Mouse (Mus musculus): ENCODE data around the gene Gm609. TPM values are rescaled to one million over a fixed set of nuclear protein-coding genes. Genes with fewer than 3 reads are reported as not detected.
"Not testable (repeated sequence)": the region's sequence is repeated elsewhere in the genome, so short reads cannot be mapped to it uniquely, and the experiment has no call there.

Gm609 gene
- total RNA-seq (2021), result not detected

DNA sequence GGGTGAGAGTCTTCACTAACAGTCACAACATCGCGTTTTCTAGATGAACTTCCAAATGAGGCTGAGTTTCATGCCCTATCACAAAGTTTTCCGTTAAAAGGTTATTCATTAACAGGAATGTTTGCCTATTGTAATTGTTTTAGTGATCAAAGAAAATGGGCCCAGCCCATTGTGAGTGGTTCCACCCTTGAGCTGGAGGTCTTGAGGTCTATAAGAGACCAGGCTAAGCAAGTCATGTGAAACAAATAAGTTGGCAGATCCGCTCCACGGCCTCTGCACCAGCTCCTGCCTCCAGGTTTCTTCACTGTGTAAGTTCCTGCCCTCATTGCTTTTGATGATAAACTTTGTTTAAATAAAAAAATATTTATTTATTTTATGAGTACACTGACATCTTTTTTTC, at the start of gene Gm609:
TSS of gene Gm609 (minus strand) at position 43 of the 400 bp plus-strand sequence.
- no peak for DNase-seq
- intact Hi-C loops (cut with DNase I), result no loop called here

GRCm38 (mm10) chr16:45542108-45542507, 49.3 kb upstream of the Gm609 start:
- DNase-seq, result no peak
- intact Hi-C loops (cut with DNase I), result no loop called here

- intact Hi-C loops (cut with DNase I), result not testable (repeated sequence)
These were observed 45.6 kb upstream of the Gm609 start for GRCm38 (mm10) chr16:45538342-45538741.

DNA sequence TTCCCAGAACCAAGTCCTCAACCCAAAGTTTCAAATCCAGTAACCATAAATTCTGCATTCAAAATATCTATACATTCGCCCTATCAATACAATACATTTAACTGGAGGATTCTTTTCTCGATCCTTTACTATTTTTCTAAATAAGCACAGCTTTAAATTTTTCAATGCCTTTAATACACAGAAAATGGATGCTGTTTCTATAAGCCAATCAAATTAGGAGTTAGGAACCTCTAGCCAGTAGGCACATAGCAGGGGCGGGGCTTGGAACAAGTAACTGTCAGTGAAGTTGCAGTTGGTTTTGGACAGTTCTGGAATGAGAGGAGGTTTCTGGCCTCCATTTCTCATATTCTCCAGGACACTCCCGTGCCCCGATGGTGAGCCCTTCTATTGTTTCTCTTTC, 42.2 kb upstream of the Gm609 start, which contains the start of gene Slc9c1:
TSS of gene Slc9c1 (plus strand) at position 301 of the 400 bp plus-strand sequence.
- intact Hi-C loops (cut with DNase I), result no loop called here
- no peak for DNase-seq

More at GRCm38 (mm10) chr16:45538342-45538741, 45.6 kb upstream of the Gm609 start:
- DNase-seq, result not testable (repeated sequence)

- intact Hi-C loops (cut with DNase I), result no loop called here
- no peak for DNase-seq
These were observed 39.2 kb upstream of the Gm609 start, which contains the start of gene Gm17783 for GRCm38 (mm10) chr16:45531950-45532349. Gene Gm17783 (minus strand): TSS chr16:45532050.

GRCm38 (mm10) chr16:45525551-45525950, 32.8 kb upstream of the Gm609 start:
- no peak for DNase-seq
- intact Hi-C loops (cut with DNase I), result no loop called here

GRCm38 (mm10) chr16:45495326-45495725, 2.6 kb upstream of the Gm609 start:
- intact Hi-C loops (cut with DNase I), result no loop called here

DNA sequence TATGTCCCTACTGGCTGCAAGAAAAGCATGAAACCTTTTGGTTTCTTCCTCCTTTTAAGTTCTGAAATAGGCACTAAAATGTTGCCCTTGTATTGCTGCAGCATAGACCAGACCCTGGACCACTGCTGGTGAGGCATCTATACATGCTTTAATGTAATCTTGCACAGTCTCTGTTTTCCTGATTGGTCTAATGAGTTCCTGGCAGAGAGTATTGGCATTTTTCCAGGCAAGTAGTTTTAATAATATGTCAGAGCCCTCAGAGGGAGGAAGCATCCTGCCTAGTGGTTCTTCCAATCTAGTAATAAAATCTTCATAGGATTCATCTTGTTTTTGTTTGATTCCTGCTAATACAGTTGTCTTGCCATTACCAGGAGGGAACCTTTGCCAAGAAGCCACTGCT, 15.8 kb downstream of the Gm609 start:
- intact Hi-C loops (cut with DNase I), result no loop called here
- no peak for DNase-seq

More at GRCm38 (mm10) chr16:45495326-45495725, 2.6 kb upstream of the Gm609 start:
- DNase-seq, result no peak

DNA sequence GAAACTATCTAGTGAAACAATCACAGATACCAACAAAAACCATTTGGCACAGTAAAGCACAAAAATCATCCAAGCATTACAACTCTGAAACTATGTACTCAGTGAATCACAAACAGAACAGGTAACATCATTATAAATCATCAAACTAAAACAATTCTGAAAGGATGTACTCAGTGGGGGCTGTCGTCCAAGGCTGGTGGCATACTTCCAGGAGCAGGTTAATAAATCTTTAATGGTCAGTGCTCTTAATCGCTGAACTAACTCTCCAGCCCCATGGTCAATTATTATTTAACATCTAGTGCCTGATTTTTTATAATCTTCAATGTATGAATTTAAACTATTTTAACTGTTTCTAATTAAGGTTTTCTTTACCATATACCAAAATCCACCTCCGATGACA, 20.9 kb downstream of the Gm609 start:
- DNase-seq; intact Hi-C loops (cut with DNase I): not testable (repeated sequence)

DNA sequence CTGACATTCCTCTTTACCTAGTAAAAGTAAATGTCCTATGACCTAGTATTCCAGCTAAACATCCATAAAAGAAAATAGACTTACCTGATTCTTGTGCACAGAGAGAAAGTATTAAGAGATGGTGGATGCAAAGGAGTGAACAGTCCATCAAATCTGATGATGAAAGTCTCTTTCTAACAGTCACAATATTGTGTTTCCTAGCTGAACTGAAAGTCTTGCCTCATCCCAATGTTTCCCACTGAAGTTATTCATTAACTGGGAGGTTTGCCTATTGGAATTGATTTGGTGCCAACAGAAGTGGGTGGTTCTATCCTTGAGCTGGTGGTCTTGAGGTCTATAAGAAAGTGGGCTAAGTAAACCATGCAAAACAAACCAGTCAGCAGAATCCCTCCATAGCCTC, 38.0 kb downstream of the Gm609 start:
- intact Hi-C loops (cut with DNase I), result no loop called here
- DNase-seq, result no peak

- no peak for DNase-seq
- intact Hi-C loops (cut with DNase I), result no loop called here
These were observed 55.5 kb downstream of the Gm609 start for GRCm38 (mm10) chr16:45437230-45437739.

- intact Hi-C loops (cut with DNase I), result no loop called here
These were observed 57.2 kb downstream of the Gm609 start for GRCm38 (mm10) chr16:45435591-45435990.

GRCm38 (mm10) chr16:45427651-45428050, 65.1 kb downstream of the Gm609 start:
- peak in 1 of 2 experiments; percentile 25 for DNase-seq
- intact Hi-C loops (cut with DNase I), result no loop called here

More at GRCm38 (mm10) chr16:45435591-45435990, 57.2 kb downstream of the Gm609 start:
- no peak for DNase-seq

DNA sequence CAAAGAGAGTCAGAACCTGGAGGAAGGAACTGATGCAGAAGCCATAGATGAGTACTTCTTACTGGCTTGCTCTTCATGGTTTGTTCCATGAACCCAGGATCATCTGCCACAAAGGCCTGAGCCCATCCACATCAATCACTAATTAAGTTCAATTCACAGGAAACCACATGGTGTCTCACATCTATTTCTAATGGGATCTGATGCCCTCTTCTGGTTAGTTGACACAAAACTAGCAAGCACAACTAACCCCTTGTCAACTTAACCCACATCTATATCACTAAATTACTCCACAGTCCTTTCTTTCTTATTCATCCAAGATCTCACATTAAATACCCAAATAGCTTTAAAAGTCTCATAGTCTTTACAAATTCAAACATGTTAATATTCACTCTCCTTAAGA, 79.3 kb downstream of the Gm609 start:
- DNase-seq, result no peak
- intact Hi-C loops (cut with DNase I), result loop anchor here (1.0 kb wide), 1 partner anchor 130 kb away; no protein-coding TSS in a partner anchor

- intact Hi-C loops (cut with DNase I), result loop anchor here (2.0 to 5.0 kb wide), 3 partner anchors 42 to 78 kb away; no protein-coding TSS in a partner anchor
- not testable (repeated sequence) for DNase-seq
These were observed 83.7 kb downstream of the Gm609 start for GRCm38 (mm10) chr16:45409064-45409446.

DNA sequence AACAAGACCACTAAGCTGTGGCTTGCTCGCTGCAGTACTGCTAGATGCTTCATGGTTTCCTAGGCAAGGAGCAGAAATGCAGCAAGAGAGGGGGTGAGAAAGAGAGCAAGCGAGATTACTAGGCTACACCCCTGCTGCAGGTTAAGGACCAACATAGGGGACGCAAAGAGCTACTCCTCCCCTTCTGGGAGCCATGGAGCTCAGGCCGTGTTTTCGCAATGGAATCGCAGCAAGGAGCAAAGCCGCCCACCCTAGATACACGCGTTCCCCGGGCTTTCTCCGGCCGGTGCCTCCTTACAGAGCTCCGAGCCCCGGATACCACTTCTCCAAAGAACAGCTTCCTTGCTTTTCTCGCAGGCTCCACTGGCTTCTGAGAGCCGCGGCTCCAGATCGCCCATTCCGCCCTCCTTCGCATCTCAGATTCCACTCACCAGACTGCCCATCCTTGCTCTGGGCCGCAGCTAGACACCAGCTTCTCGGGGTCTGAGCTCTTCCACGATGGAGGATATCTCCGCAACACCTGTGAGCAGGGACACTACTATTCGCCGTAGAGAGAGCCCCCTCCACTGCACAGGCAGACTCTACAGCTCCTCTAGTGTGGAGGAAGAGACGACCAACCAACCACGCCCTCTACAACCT, 84.2 kb downstream of the Gm609 start, which contains the start of gene Cd200:
TSS of gene Cd200 (minus strand) at position 629 of the 639 bp plus-strand sequence.
- DNase-seq, result peak; percentile 65 to 70
- intact Hi-C loops (cut with DNase I), result loop anchor here (1.0 to 5.0 kb wide), 4 partner anchors 31 to 78 kb away; no protein-coding TSS in a partner anchor

DNA sequence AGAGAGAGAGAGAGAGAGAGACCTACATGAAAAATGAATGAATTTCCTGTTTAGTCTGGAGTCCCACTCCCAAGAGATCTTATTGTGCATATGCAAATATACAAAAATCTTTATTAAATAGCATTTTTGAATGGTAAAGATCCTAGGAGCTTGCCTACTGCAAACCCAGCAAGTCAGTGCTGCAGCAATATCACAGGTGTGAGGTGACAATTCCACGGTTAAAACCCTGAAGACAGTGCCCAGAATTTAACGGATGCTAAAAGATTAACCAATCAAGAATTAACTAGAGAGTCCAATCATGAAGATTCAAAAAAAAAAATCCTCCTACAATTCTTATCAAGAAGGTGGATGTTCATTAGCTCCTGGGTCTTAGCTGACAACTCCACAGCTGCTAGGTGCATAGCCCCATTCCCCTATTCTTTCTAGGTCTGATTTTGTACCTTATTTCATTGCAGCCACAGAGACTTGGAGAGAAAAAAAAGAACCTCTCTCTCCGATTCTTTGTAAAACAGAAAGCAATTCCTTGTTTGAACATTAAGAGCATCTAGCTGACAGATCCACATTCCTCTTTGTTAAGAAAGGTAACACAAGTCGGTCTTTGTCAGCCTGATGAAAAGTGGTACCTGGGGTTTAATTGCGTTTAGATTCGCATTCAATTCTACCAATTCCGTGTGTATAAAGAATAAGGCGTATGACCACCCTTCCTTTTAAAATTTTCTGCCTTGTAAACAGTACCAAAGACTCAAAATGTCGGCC, 84.9 kb downstream of the Gm609 start:
- DNase-seq, result no peak
- intact Hi-C loops (cut with DNase I), result loop anchor here (1.0 to 5.0 kb wide), 4 partner anchors 31 to 77 kb away; no protein-coding TSS in a partner anchor

- intact Hi-C loops (cut with DNase I), result loop anchor here (5.0 kb wide), 2 partner anchors 40 to 60 kb away; no protein-coding TSS in a partner anchor
- DNase-seq, result no peak
These were observed 85.7 kb downstream of the Gm609 start for GRCm38 (mm10) chr16:45407091-45407490.

- DNase-seq, result no peak
- intact Hi-C loops (cut with DNase I), result no loop called here
These were observed 89.8 kb downstream of the Gm609 start for GRCm38 (mm10) chr16:45402951-45403350.

GRCm38 (mm10) chr16:45402036-45402435, 90.7 kb downstream of the Gm609 start:
- DNase-seq, result no peak
- intact Hi-C loops (cut with DNase I), result no loop called here
